Mouse (Mus musculus): ENCODE results near the gene Ctrc.

- TF ChIP-seq CTCF (IDR thresholded peaks at IDR 0.05; ENCODE audit: insufficient read depth, low read length) (no peak), POLR2A (IDR thresholded peaks at IDR 0.05; ENCODE audit: borderline replicate concordance, extremely low read depth, low read depth, low read length) (no peak)
Measured at GRCm38 (mm10) chr4:141816267-141816666, 29.9 kb downstream of the Ctrc start.
